ENCODE assay signal across 14 mouse cellular contexts in the genomic region with DNA sequence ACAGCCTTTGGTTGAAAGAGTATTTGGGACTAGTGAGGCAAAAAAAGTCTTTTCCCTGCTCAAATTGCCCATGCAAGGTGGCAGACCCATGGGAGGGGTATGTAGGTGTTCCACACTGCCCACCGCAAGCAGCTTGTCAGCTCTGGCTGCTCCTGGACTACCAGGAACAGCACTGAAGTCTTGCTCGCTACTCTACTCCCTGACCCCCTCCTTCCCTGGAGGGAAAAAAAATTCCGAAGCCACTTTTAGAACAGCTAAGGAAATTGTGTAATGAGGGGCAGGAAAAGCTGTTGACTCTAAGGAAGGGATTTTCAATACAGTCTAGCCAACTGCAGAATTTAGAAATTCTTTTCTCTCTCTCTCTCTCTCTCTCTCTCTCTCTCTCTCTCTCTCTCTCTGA. TPM values are rescaled to one million over a fixed set of nuclear protein-coding genes. Genes with fewer than 3 reads are reported as not detected.
DNase-seq lines count a peak whose midpoint lies in the region; ATAC-seq and TF ChIP-seq lines count a peak whose summit lies in the region.
"Had no signal": no experiment of that assay in that cellular context is flagged by ENCODE, and none has a peak within 500 bp of the region (broad histone marks: within the 10 kb centered on the region; RNA-seq: fewer than 3 reads in every experiment).

No protein-coding gene starts in this region.

- WGBS in lung, embryonic 14.5 days, result 54% methylated on average over 3 of the region's 3 CpGs
- WGBS in lung, adult 2 months, result 26% methylated on average over 3 of the region's 3 CpGs
- 92% methylated on average over 3 of the region's 3 CpGs for WGBS in forebrain, embryonic 13.5 days

- no peak for TF ChIP-seq CTCF in gastrocnemius, adult 2 months (IDR thresholded peaks at IDR 0.05)
- no peak for TF ChIP-seq CTCF in lung, embryonic 14.5 days (IDR thresholded peaks at IDR 0.05; ENCODE audit: low read depth)
- no peak for TF ChIP-seq CTCF in lung, adult 2 months (IDR thresholded peaks at IDR 0.05; ENCODE audit: insufficient read depth, low read length)

- no peaks in the 10 kb centered on the region for H3K36me3 ChIP-seq in lung, embryonic 14.5 days (ENCODE audit: insufficient read depth)
- no peaks in the 10 kb centered on the region for H3K36me3 ChIP-seq in forebrain, embryonic 13.5 days (ENCODE audit: poor library complexity, severe bottlenecking)
- H3K36me3 ChIP-seq: limb, embryonic 13.5 days had no signal

- peak overlapping the region; percentile 76 for H3K27ac ChIP-seq in gastrocnemius, adult 2 months
- no peak overlapping the region; the same call in 1 of the 2 replicates for H3K27ac ChIP-seq in lung, embryonic 14.5 days (ENCODE audit: low read depth)
- no peak overlapping the region for H3K27ac ChIP-seq in forebrain, embryonic 13.5 days

- peak overlapping the region; percentile 40 for H3K4me3 ChIP-seq in gastrocnemius, adult 2 months
- no peak overlapping the region for H3K4me3 ChIP-seq in lung, embryonic 14.5 days (ENCODE audit: low read depth, low read length)
- H3K4me3 ChIP-seq in lung, adult 2 months (replicated peaks; ENCODE audit: extremely low read depth, low read depth, low read length), result no peak overlapping the region
- H3K4me3 ChIP-seq in forebrain, embryonic 13.5 days, result no peak overlapping the region
- H3K4me3 ChIP-seq: limb, embryonic 13.5 days; myocyte had no signal

- H3K4me2 ChIP-seq in lung, embryonic 14.5 days, result no peak overlapping the region
- no peak overlapping the region for H3K4me2 ChIP-seq in forebrain, embryonic 13.5 days
- H3K4me2 ChIP-seq: limb, embryonic 13.5 days had no signal

- H3K27me3 ChIP-seq in lung, embryonic 14.5 days (ENCODE audit: insufficient read depth, low read length), result no peaks in the 10 kb centered on the region
- H3K27me3 ChIP-seq in forebrain, embryonic 13.5 days, result no peaks in the 10 kb centered on the region
- H3K27me3 ChIP-seq: limb, embryonic 13.5 days; Patski had no signal

- peaks cover 4% of the 10 kb centered on the region; the same call in 1 of the 2 replicates for H3K9me3 ChIP-seq in lung, embryonic 14.5 days (ENCODE audit: low read depth, low read length)
- H3K9me3 ChIP-seq in forebrain, embryonic 13.5 days (replicated peaks), result 0 out of 2 replicates have a peak, but pooled peaks cover 5% of the 10 kb centered on the region
- H3K9me3 ChIP-seq: limb, embryonic 13.5 days had no signal

- H3K4me1 ChIP-seq in lung, embryonic 14.5 days (ENCODE audit: insufficient read depth), result 0 out of 2 replicates have a peak, but pooled peaks cover 4% of the 10 kb centered on the region
- peaks cover 17% of the 10 kb centered on the region for H3K4me1 ChIP-seq in lung, adult 2 months (ENCODE audit: control insufficient read depth, insufficient read depth, low read length)
- peaks cover 2% of the 10 kb centered on the region; the same call in 1 of the 2 replicates for H3K4me1 ChIP-seq in forebrain, embryonic 13.5 days

- ATAC-seq in lung, embryonic 14.5 days (ENCODE audit: insufficient read depth), result no peak
- no peak for ATAC-seq in forebrain, embryonic 13.5 days
- ATAC-seq: forebrain, embryonic 14.5 days; Patski had no signal

- H3K9ac ChIP-seq in lung, embryonic 14.5 days, result no peak overlapping the region
- H3K9ac ChIP-seq in forebrain, embryonic 13.5 days, result no peak overlapping the region
- H3K9ac ChIP-seq: limb, embryonic 13.5 days had no signal

- no peak for DNase-seq in gastrocnemius, adult 2 months
- no peak for DNase-seq in gastrocnemius, postnatal 4 days (ENCODE audit: low spot score in 2 of 2)
- DNase-seq in lung, embryonic 14.5 days, result peak; percentile 63
- DNase-seq in lung, adult 2 months, result no peak
- DNase-seq in kidney, postnatal 25 days, result peak; percentile 27 to 43
- peak; percentile 25 for DNase-seq in skeletal muscle tissue, adult 2 months (ENCODE audit: low read depth, low spot score)
- DNase-seq in frontal cortex, postnatal 10 days (ENCODE audit: low spot score in 2 of 2), result no peak
- DNase-seq: cerebellum, adult 18-20 months; gastrocnemius, postnatal 25 days had no signal

- TF ChIP-seq POLR2A in lung, adult 2 months (IDR thresholded peaks at IDR 0.05; ENCODE audit: borderline replicate concordance, extremely low read depth, low read depth, low read length), result no peak

- intact Hi-C loops in gastrocnemius, adult 2 months (cut with DNase I), result no loop called here

RNA-seq across cellular contexts. Expression of a gene that starts 24.9 kb away (rescaled TPM):
- 1 to 10 TPM; 8.5 to 8.9 TPM for total RNA-seq in gastrocnemius, adult 2 months (2021)
- total RNA-seq in gastrocnemius, postnatal 4 days (2021), result 10 to 100 TPM; 34.0 to 36.3 TPM
- 12.1 and 13.8 TPM in 2 replicates for polyA plus RNA-seq in lung, embryonic 14.5 days (2014; fragmentation: Nextera tagmentation; extraction: Ambion mirVana)
- 6.7 and 12.2 TPM in 2 replicates for polyA plus RNA-seq in lung, adult 2 months (2012; rRNA removed)
- polyA plus RNA-seq in forebrain, embryonic 13.5 days (2015; fragmentation: Nextera tagmentation; extraction: Ambion mirVana), result 0.89 and 1.4 TPM in 2 replicates

Comparison
In these comparisons a context has a peak if more than half of its experiments do, and no peak if none do; other contexts are left out.
1. DNase-seq: peak in lung, embryonic 14.5 days (single experiment), kidney, postnatal 25 days (2 of 2) and skeletal muscle tissue, adult 2 months (single experiment); none in gastrocnemius, adult 2 months (single experiment), gastrocnemius, postnatal 4 days (0 of 2), lung, adult 2 months (single experiment) and frontal cortex, postnatal 10 days (0 of 2).